Mouse (Mus musculus): Measurements from ENCODE around the gene Cct3.
A peak's percentile ranks its signal among the peaks of the same experiment; 100 is the strongest.

Cct3 gene

DNA sequence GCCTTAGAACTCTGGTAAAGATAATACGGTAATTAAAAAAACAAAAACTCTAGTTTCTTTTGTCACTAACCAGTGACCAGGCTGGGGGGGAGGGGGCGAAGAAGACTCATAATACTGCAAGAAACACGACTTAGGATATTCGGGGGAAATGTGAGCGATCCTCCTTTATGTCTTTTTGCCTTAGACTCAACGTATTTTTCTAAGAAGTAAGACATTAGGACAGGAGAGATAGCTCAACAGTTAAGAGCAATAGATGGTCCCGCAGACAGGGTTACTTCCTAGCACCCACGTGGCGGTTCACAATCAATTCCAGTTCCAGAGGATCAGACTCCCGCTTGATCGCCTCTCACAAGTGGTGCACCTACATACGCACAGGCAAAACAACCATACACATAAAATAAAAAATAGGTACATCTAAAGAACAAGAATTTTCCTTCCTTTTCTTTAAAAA lies 781 bp upstream of the Cct3 start:
- TF ChIP-seq GATA4 (IDR thresholded peaks at IDR 0.05; ENCODE audit: insufficient replicate concordance, low read length): no peak

DNA sequence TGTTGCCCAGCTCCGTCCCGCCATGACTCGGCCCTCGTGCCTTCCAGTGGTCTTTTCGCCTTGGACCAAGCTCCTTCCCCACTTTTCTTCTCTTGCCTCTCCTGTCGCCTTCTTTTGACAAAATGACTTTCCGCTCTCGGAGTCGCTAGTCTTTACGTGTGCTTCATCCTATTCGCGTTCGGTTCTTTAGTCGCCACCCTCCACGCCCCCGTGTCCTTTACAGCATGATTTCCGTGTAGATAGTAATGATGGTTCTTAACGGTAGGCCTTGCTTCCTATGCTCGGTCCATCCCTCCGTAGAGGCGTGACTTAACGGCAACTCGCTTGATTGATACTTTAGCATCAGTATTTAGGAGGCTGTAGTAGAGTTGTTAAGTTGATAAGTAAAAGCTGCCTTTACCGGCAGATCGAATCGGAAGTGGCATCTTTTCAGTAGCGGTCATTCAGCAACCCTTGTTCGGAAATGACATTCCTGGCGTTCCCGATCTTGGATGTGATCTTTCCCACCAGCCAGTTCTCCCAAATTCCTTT lies 470 bp downstream of the Cct3 start:
- TF ChIP-seq GATA4 (IDR thresholded peaks at IDR 0.05; ENCODE audit: insufficient replicate concordance, low read length): no peak

DNA sequence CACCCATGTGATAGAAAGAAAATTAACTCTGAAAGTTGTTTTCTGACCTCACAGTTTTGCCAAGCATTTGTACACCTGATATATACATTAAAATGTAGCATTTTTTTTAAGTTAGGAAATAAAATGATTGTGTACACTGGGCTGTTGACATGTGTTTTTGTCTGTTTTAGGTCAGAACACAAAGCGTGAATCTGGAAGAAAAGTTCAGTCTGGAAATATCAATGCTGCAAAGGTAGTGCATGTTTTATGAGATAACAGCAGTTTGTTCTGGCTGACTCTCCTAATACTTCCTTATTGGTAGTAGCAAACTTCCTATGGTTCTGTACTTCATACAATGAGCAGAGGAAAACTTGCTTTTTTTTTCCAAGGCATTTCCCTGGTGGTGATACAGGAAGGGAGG lies 2.3 kb downstream of the Cct3 start:
- no peak for TF ChIP-seq GATA4 (IDR thresholded peaks at IDR 0.05; ENCODE audit: insufficient replicate concordance, low read length)

DNA sequence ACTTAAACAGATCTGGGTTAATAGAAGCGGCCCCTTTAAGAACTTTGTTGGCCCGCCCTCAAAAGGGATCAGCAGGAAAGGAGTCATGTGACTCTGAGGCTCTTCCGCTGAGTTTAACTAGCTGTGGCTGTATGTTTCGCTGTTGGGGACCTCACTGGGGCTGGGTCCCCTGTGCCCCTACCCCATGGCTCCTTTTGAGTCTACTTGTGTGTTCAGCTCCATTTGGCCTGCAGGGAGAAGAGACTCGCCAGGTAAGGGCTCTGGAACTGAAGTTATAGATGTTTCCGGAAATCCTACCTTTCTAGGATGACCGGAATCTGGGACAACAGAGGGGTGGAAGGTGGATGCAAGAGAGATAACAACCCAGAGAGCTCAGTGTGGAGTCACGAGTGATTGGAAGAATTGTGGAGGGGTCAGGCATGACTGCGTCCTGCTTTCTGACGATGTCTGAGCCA lies 28.1 kb downstream of the Cct3 start, which contains the start of gene Glmp:
TSS of gene Glmp (plus strand) at position 73 of the 455 bp plus-strand sequence.
- TF ChIP-seq GATA4 (IDR thresholded peaks at IDR 0.05; ENCODE audit: insufficient replicate concordance, low read length): no peak

DNA sequence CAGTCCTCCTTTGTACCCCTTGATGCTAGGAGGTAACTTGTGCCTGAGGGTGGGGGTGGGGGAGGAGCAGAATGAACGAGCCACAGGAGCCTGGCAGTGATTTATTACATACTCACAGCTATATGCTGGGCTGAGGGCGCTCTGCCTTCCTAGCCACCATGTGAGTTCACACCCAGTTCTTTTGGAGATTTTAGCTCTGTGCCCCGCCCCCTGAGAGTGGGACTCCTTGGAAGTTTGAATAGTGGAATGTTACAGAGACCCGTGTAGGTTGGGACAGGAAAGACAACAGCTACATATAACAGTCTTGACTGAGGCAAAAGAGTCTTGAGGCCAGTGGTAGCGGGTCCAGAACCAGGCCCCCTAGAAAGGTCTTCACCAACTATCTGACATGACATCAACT lies 32.0 kb downstream of the Cct3 start:
- TF ChIP-seq GATA4 (IDR thresholded peaks at IDR 0.05; ENCODE audit: insufficient replicate concordance, low read length): no peak

DNA sequence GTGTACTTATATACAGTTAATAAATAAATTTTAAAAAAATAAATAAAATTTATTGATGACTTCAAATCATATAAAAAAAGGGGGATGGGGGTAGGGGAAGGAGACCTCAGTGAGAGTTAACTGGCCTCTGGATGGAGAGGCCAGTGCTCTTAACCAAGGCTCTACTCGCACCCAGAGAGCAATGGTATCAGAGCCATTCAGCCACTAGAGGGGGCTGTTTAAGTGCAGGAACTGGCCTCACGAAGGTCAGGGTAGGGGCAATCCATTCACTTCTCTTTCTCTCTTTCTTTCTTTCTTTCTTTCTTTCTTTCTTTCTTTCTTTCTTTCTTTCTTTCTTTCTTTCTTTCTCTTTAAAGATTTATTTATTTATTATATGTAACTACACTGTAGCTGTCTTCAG lies 34.4 kb downstream of the Cct3 start:
- TF ChIP-seq GATA4 (IDR thresholded peaks at IDR 0.05; ENCODE audit: insufficient replicate concordance, low read length): no peak

DNA sequence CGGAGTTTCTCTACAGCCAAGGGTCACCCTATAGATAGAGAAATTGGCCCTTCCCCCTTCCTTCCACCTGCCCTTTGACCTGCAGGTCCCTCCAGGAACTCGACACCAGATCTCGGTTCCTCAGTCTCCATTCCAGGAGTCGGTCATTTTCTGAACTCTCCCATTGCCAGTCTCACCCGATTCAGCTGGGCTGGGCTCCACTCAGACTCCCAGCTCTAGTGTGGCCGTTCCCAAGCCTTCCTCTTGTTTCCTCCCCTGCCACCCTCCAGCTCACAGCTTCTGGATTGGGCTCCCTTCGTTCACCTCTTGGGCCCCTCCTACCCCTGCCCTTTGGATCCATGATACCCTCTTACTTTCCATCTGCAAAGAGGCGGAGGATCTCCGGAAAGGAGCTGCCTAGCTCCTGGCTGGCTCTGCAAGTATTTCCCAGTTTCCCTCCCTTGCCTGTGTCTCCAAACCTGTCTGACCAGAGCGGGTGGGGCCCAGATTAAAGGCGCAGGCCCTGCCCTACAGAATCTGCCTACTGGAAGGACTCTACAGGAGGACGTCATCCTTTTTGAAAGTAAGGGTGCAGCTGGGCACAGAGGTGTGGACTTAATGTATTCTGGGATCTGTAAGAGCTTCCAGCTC lies 37.2 kb downstream of the Cct3 start:
- no peak for TF ChIP-seq GATA4 (IDR thresholded peaks at IDR 0.05; ENCODE audit: insufficient replicate concordance, low read length)

DNA sequence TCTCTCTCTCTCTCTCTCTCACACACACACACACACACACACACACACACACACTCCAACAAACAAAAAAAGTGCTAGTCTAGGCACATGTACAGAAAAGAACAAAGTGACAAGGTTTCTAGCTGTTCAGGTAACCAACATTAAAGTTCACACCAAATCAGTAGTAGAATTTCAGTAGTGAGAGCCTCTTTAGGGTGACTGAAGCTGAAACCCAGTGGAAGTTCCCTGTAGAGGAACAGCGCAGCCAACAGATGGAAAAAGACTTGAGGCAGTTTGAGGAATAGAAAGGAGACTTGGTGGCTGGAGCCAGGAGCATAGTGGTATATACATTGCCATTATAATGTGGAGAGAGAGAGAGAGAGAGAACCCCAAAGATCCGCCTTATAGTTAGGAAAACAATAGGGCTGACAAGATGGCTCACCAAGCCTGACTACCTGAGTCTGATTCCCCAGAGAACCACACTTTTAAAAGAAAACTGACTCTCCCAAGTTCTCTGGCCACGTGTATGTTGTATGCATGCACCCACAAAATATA lies 38.1 kb downstream of the Cct3 start:
- no peak for TF ChIP-seq GATA4 (IDR thresholded peaks at IDR 0.05; ENCODE audit: insufficient replicate concordance, low read length)

DNA sequence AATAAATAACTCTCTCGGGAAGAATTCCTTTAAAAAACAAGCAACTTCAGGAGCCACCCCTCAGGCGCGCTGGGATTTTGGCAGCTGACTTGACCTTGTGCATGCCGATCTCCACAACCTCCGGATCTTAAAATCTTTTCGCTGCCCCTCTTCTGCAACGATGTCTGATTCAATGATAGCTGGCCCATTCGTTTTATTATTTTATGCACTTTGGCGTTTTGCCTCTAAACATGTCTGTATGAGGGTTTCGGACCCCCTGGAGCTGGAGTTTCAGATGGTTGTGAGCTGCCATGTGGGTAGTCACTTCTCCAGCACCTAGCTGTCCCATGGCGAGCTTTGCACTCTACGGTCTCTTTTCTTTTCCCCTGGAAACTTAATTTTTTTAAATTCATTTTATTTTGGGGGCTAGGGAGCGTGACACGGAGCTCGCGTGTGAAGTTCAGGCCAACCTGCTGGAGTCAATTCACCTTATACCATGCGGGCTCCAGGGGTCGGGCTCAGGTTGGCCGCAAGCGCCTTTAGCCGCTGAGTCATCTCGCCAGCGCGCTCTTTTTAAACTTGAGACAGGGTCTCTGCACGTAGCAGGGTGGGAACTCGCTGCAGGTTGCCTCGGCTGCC lies 38.6 kb downstream of the Cct3 start:
- no peak for TF ChIP-seq GATA4 (IDR thresholded peaks at IDR 0.05; ENCODE audit: insufficient replicate concordance, low read length)

DNA sequence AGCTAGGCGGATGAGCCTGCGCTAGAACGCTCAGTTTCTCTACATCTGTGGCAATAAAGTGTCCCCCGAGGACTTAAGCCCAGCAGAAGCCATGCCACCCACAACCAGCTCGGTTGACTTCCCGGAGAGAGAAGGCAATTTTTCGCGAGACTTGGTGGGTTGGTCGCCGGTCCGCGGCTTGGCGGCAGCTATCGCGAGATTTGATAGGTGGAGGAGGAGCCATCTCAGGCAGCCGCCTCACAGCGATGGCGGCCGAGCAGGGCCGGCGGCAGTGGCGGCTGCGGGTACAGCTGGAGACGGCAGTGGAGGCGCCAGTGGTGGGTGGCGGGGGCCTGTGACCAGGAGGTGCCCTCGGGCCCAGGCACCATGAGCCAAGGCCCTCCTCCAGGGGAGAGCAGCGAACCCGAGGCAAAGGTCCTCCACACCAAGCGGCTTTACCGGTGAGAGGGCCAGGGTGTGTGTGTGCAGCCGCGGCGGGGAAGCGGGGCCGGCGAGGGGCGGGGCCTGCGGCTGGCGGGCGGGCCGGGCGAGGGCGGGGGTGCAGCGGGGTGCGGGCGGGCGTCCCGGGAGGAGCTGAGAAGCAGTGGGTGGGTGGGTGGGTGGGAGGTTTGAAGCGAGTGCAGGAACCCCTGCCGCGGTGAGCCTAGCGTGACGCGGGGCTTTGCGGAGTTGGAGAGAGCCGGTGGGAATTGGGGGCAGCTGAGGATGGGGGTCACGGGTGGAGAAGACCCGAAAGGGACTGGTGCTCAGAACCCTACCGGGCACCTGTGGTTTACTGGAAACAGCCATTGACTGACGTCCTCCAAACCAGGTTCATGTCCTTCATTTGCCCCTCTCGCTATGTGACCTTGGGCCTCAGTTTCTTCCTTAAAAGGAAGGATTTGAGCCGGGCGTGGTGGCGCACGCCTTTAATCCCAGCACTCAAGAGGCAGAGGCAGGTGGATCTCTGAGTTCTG lies 39.4 kb downstream of the Cct3 start, which contains the start of the genes Tmem79 and Smg5:
TSS of gene Tmem79 (minus strand) at position 91 of the 956 bp plus-strand sequence.
TSS of gene Smg5 (plus strand) at position 203 of the 956 bp plus-strand sequence.
- peak; percentile 69; the same call in 1 of the 2 replicates for TF ChIP-seq GATA4 (IDR thresholded peaks at IDR 0.05; ENCODE audit: insufficient replicate concordance, low read length)

DNA sequence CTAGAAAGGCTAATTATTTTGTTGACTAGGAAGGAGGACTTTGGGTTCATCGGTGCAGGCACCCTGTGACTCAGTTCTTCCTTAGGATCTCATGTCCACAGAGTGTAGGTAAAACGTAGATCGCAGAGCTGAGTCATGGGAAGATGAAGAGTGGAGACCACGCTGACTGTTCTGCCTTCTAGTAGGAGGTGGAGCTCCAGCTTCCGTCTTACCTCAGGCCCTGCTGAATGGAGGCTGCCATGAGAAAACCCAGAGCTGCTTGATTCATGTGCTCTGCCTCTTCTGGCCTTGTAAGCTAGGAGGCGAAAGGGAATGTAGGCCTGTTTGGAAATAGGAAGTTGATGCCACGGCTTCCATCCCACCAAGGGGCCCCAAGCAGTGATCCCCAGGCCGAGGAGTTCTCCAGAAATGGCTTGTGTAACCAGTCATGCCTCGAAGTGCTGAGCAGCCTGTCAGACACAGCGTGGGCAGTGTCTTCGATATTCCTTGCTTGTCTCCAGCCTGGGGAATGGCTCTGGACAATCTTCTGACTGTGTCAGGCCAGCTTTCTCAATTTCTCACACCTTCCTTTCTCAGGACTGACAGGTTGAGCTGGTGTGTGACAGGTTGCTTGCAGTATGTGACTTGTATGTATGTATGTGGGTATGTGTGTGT lies 40.6 kb downstream of the Cct3 start:
- TF ChIP-seq GATA4 (IDR thresholded peaks at IDR 0.05; ENCODE audit: insufficient replicate concordance, low read length): no peak

DNA sequence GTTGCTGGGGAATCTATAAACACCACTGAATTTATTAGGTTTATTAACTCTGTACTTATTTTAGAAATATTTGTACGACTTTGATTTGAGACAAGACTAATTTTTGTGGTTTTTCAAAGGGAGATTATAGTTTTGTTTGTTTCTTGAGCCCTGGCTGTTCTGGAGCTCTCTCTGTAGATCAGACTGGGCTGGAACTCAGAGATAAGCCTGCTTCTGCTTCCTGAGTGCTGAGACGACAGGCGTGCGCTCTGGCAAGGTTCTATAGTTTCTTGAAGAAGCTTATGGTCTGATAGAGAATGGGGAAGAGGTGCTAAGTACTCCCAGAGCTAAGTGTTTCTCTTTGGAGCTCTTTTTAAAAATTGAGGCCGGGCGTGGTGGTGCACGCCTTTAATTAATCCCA lies 41.4 kb downstream of the Cct3 start:
- no peak for TF ChIP-seq GATA4 (IDR thresholded peaks at IDR 0.05; ENCODE audit: insufficient replicate concordance, low read length)

DNA sequence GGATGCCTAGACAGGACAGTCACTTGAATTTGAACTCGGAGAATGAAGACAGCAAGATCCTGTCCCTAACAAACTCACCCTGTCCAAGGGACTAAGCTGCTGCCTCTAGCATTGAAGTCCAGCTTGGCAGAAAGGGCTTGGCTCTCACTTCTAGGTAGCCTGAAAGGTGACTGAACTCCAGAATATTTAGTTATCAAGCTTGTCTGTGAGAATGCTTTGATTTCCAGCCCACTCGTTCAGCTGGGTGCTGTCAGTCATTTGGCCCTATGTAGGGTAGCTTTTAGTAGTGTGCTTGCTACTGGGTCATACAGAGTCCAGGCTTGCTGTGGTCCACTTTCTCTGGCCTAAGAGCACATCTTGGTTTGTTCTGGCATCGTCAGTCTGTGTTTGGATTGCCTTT lies 42.1 kb downstream of the Cct3 start:
- no peak for TF ChIP-seq GATA4 (IDR thresholded peaks at IDR 0.05; ENCODE audit: insufficient replicate concordance, low read length)

DNA sequence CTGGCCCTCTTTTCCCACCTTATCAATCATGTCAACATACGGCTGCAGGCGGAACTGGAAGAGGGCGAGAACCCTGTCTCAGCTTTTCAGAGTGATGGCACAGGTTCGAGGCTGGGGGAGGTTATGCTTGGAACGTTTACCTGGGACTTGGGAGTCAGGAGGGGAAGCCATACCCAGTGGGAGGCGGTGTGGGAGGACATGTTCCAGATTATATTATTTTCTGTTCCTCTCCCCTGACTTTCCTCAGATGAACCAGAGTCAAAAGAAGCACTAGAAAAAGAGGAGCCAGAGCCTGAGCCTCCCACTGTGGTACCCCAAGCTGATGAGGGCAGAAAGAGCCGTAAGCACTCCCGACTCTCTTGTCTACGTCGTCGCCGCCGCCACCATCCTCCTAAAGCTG lies 53.8 kb downstream of the Cct3 start:
- no peak for TF ChIP-seq GATA4 (IDR thresholded peaks at IDR 0.05; ENCODE audit: insufficient replicate concordance, low read length)
